Mouse (Mus musculus) lung, adult 2 months (tissue): ENCODE measurements around the gene Zfp212.

Source experiments
- CTCF ChIP-seq: fragments of 200-500 bp; IDR thresholded peaks from 2 replicates; pipeline ENCODE4 v1.5.1; 2011; ENCODE audit warnings: mild to moderate bottlenecking, low read length, control low read depth; ENCODE audit not compliant: insufficient read depth
- POLR2A ChIP-seq: fragments of 200-500 bp; IDR thresholded peaks from 2 replicates; pipeline ENCODE4 v1.6.1; 2011; ENCODE audit warnings: low read depth, mild to moderate bottlenecking, control low read depth, low read length, borderline replicate concordance; ENCODE audit errors: extremely low read depth

DNA sequence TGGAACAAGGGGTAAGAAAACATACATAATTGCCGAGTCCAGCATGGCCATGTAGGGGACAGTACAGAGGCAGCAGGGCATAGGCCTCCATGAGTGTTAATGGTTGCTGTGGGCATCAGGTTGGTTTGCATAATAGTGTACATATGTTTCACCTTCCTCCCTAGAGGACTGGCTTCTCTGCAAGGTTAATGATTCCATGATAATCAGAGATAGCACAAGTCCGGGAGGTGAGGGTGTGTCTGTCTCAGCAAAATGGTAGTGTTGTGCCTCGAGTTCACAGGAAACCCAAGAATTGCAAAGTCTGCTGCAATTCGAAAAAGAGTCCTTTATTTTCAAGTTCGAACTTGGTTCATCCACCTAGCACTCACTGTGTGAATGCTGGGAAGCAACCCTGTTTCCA is 3.2 kb upstream of the Zfp212 start:
- TF ChIP-seq CTCF (no peak), POLR2A (no peak)
